Mouse (Mus musculus): ENCODE results near the gene Aco1. TPM values are rescaled to one million over a fixed set of nuclear protein-coding genes. Genes with fewer than 3 reads are reported as not detected.

Gene Aco1
- polyA plus RNA-seq, 2 experiments from 2014 or later, result 18.8 to 30.0 TPM

Other genes starting within 250 kb of the Aco1 start
- gene Ddx58, start 96.7 kb downstream of the Aco1 start, polyA plus RNA-seq (2017; shearing (Covaris generic)), result 100 to 1,000 TPM in 1 of 2 experiments, 10 to 100 TPM in 1; 85.3 to 103 TPM
- 10 to 100 TPM; 27.6 to 70.5 TPM for gene Smim27, start 126.5 kb downstream of the Aco1 start, polyA plus RNA-seq (2017; shearing (Covaris generic))
- 10 to 100 TPM; 20.1 to 23.5 TPM for gene Topors, start 126.8 kb downstream of the Aco1 start, polyA plus RNA-seq (2017; shearing (Covaris generic))
- gene Ndufb6, start 136.3 kb downstream of the Aco1 start, polyA plus RNA-seq (2017; shearing (Covaris generic)), result 100 to 1,000 TPM; 112 to 124 TPM

All from CD4-positive, CD25-positive, alpha-beta regulatory T cell, adult 4 months (primary cell).